Comparison of ENCODE assay signal across 29 mouse cellular contexts in genomic region chr4:142367774-142368173, GRCm38 (mm10).
"Had no signal": no experiment of that assay in that cellular context is flagged by ENCODE, and none has a peak within 500 bp of the region (broad histone marks: within the 10 kb centered on the region; RNA-seq: fewer than 3 reads in every experiment).

No protein-coding gene starts in this region.

- ATAC-seq: forebrain, embryonic 13.5 days; forebrain, embryonic 14.5 days; forebrain, embryonic 15.5 days; forebrain, embryonic 16.5 days; forebrain, postnatal 0 days had no signal

- H3K36me3 ChIP-seq: embryonic facial prominence, embryonic 10.5 days; embryonic facial prominence, embryonic 12.5 days; embryonic facial prominence, embryonic 13.5 days; embryonic facial prominence, embryonic 15.5 days; forebrain, embryonic 10.5 days; forebrain, embryonic 12.5 days; forebrain, embryonic 15.5 days had no signal

- H3K4me3 ChIP-seq: embryonic facial prominence, embryonic 10.5 days; embryonic facial prominence, embryonic 12.5 days; embryonic facial prominence, embryonic 13.5 days; embryonic facial prominence, embryonic 15.5 days; erythroblast, embryonic 14.5 days; forebrain, embryonic 10.5 days; forebrain, embryonic 12.5 days; forebrain, embryonic 13.5 days; forebrain, embryonic 15.5 days; gastrocnemius, adult 2 months; heart, adult 2 months had no signal

- H3K4me1 ChIP-seq: embryonic facial prominence, embryonic 13.5 days; embryonic facial prominence, embryonic 15.5 days had no signal

- DNase-seq: cerebellum, adult 2 months; cerebellum, adult 8-10 months; cerebellum, adult 9-10 months; cerebellum, adult 9-11 months; cerebellum, postnatal 10 days; cerebellum, postnatal 14 days; cerebellum, postnatal 25 days; cerebellum, postnatal 36 days; embryo, embryonic 11 days; forebrain, postnatal 0 days; gastrocnemius, adult 2 months; gastrocnemius, postnatal 10 days; gastrocnemius, postnatal 14 days; gastrocnemius, postnatal 25 days; gastrocnemius, postnatal 36 days; heart, adult 11 months; heart, adult 18-20 months; heart, adult 2 months had no signal

- H3K9me3 ChIP-seq: embryonic facial prominence, embryonic 10.5 days; embryonic facial prominence, embryonic 12.5 days; embryonic facial prominence, embryonic 13.5 days; forebrain, embryonic 13.5 days; forebrain, embryonic 15.5 days had no signal

- H3K27ac ChIP-seq: embryonic facial prominence, embryonic 10.5 days; embryonic facial prominence, embryonic 12.5 days; embryonic facial prominence, embryonic 13.5 days; embryonic facial prominence, embryonic 15.5 days; forebrain, embryonic 10.5 days; forebrain, embryonic 12.5 days; forebrain, embryonic 13.5 days; forebrain, embryonic 15.5 days; gastrocnemius, adult 2 months; heart, adult 2 months had no signal

- H3K27me3 ChIP-seq: embryonic facial prominence, embryonic 12.5 days; embryonic facial prominence, embryonic 13.5 days; embryonic facial prominence, embryonic 15.5 days; forebrain, embryonic 12.5 days; forebrain, embryonic 13.5 days; forebrain, embryonic 15.5 days had no signal

- H3K4me2 ChIP-seq: embryonic facial prominence, embryonic 12.5 days; embryonic facial prominence, embryonic 13.5 days; embryonic facial prominence, embryonic 15.5 days; forebrain, embryonic 12.5 days; forebrain, embryonic 13.5 days; forebrain, embryonic 15.5 days had no signal

- H3K9ac ChIP-seq: embryonic facial prominence, embryonic 12.5 days; embryonic facial prominence, embryonic 13.5 days; embryonic facial prominence, embryonic 15.5 days; forebrain, embryonic 12.5 days; forebrain, embryonic 13.5 days; forebrain, embryonic 15.5 days; forebrain, postnatal 0 days had no signal
